Mouse (Mus musculus) myocyte (in vitro differentiated cells): ENCODE measurements at regions not wholly inside any gene's neighbourhood (a gene's known extent, or its start where the extent isn't known, plus 50 kb on each side); places are given as distances from the start of the nearest gene placed in this dataset.

Source experiments
- H3K27me3 ChIP-seq: one replicate; pipeline ENCODE4 v1.6.1; 2011; ENCODE audit not compliant: control insufficient read depth, insufficient read depth, insufficient read length
- H3K36me3 ChIP-seq: one replicate; pipeline ENCODE4 v1.6.1; 2011; ENCODE audit not compliant: control insufficient read depth, insufficient read depth
- H3K4me2 ChIP-seq: one replicate; pipeline ENCODE4 v1.6.1; 2011; ENCODE audit warnings: low read depth, control low read depth
- H3K4me3 ChIP-seq: one replicate; pipeline ENCODE4 v1.5.1; 2011; ENCODE audit warnings: mild to moderate bottlenecking, control low read depth, moderate library complexity
- H3K79me2 ChIP-seq: one replicate; pipeline ENCODE4 v1.6.1; 2011; ENCODE audit not compliant: control insufficient read depth, insufficient read depth
- H3ac ChIP-seq: one replicate; pipeline ENCODE4 v1.6.1; 2011; ENCODE audit not compliant: control insufficient read depth, insufficient read length
- CEBPB ChIP-seq: IDR thresholded peaks from 2 replicates; pipeline ENCODE4 v1.6.1; 2011; ENCODE audit warnings: mild to moderate bottlenecking, moderate library complexity; ENCODE audit not compliant: poor library complexity, insufficient read depth, severe bottlenecking
- E2F4 ChIP-seq: IDR thresholded peaks from one replicate; pipeline ENCODE4 v1.6.1; 2011; ENCODE audit warnings: mild to moderate bottlenecking, control low read depth, moderate library complexity; ENCODE audit not compliant: insufficient read depth
- MAX ChIP-seq: IDR thresholded peaks from one replicate; pipeline ENCODE4 v1.6.1; 2011; ENCODE audit warnings: low read depth, mild to moderate bottlenecking, control low read depth
- MYOD1 ChIP-seq, 3 experiments: IDR thresholded peaks; one replicate each; pipeline ENCODE4 v1.6.1; 2011; ENCODE audit warnings: control low read depth in 2 of 3, low read depth in 2 of 3, mild to moderate bottlenecking in 2 of 3, moderate library complexity in 1 of 3; ENCODE audit not compliant: insufficient read length in 2 of 3, control insufficient read depth in 1 of 3
- MYOG ChIP-seq, 3 experiments: IDR thresholded peaks; one replicate each; pipeline ENCODE4 v1.6.1; 2011; ENCODE audit warnings: control low read depth in 2 of 3, low read depth in 2 of 3, mild to moderate bottlenecking in 2 of 3; ENCODE audit not compliant: insufficient read length in 2 of 3, control insufficient read depth in 1 of 3, insufficient read depth in 1 of 3
- POLR2A ChIP-seq: IDR thresholded peaks from one replicate; pipeline ENCODE4 v1.6.1; 2011; ENCODE audit warnings: low read depth, mild to moderate bottlenecking, control low read depth, moderate library complexity; ENCODE audit not compliant: insufficient read length
- POLR2AphosphoS2 ChIP-seq: IDR thresholded peaks from one replicate; pipeline ENCODE4 v1.6.1; 2011; ENCODE audit warnings: low read depth, control low read depth; ENCODE audit not compliant: insufficient read length
- REST ChIP-seq: IDR thresholded peaks from one replicate; pipeline ENCODE4 v1.6.1; 2011; ENCODE audit warnings: mild to moderate bottlenecking, control low read depth, moderate library complexity; ENCODE audit not compliant: insufficient read depth, insufficient read length
- SRF ChIP-seq: IDR thresholded peaks from one replicate; pipeline ENCODE4 v1.6.1; 2011; ENCODE audit warnings: low read depth; ENCODE audit not compliant: control insufficient read depth, insufficient read length
- TCF12 ChIP-seq: IDR thresholded peaks from one replicate; pipeline ENCODE4 v1.6.1; 2011; ENCODE audit warnings: mild to moderate bottlenecking, control low read depth; ENCODE audit not compliant: poor library complexity, insufficient read depth, severe bottlenecking
- TCF3 ChIP-seq: IDR thresholded peaks from one replicate; pipeline ENCODE4 v1.6.1; 2011; ENCODE audit warnings: low read depth, control low read depth; ENCODE audit not compliant: insufficient read length
- USF1 ChIP-seq: IDR thresholded peaks from one replicate; pipeline ENCODE4 v1.6.1; 2011; ENCODE audit warnings: low read depth, mild to moderate bottlenecking, control low read depth, moderate library complexity

GRCm38 (mm10) chr7:115000796-115001524 lies 257.5 kb downstream of the Insc start:
- TF ChIP-seq MAX: no peak
- no peak for TF ChIP-seq SRF
- TF ChIP-seq USF1: no peak
- TF ChIP-seq MYOD1 (IDR thresholded peaks at IDR 0.05; ENCODE audit: control insufficient read depth in 1 of 3, insufficient read length in 2 of 3, low read depth in 2 of 3): no peak
- Histone ChIP-seq H3K4me3 (no peak overlapping the region), H3K27me3 (no peaks in the 10 kb centered on the region), H3K79me2 (no peaks in the 10 kb centered on the region), H3K4me2 (no peak overlapping the region), H3K36me3 (no peaks in the 10 kb centered on the region), H3ac (no peak overlapping the region)

GRCm38 (mm10) chr7:115014253-115014998 lies 270.9 kb downstream of the Insc start:
- H3ac ChIP-seq: no peak overlapping the region
- no peaks in the 10 kb centered on the region for H3K79me2 ChIP-seq
- H3K27me3 ChIP-seq: no peaks in the 10 kb centered on the region
- H3K4me2 ChIP-seq: no peak overlapping the region
- H3K36me3 ChIP-seq: no peaks in the 10 kb centered on the region
- no peak for TF ChIP-seq TCF12
- no peak for TF ChIP-seq REST
- no peak for TF ChIP-seq POLR2AphosphoS2
- TF ChIP-seq USF1: no peak
- no peak for TF ChIP-seq POLR2A
- no peak for TF ChIP-seq CEBPB
- TF ChIP-seq SRF: no peak
- TF ChIP-seq MYOG (IDR thresholded peaks at IDR 0.05; ENCODE audit: control insufficient read depth in 1 of 3, insufficient read depth in 1 of 3, insufficient read length in 2 of 3, low read depth in 2 of 3): no peak
- TF ChIP-seq TCF3: no peak
- TF ChIP-seq E2F4: no peak
- no peak for TF ChIP-seq MYOD1 (IDR thresholded peaks at IDR 0.05; ENCODE audit: control insufficient read depth in 1 of 3, insufficient read length in 2 of 3, low read depth in 2 of 3)
- TF ChIP-seq MAX: no peak
- no peak overlapping the region for H3K4me3 ChIP-seq

DNA sequence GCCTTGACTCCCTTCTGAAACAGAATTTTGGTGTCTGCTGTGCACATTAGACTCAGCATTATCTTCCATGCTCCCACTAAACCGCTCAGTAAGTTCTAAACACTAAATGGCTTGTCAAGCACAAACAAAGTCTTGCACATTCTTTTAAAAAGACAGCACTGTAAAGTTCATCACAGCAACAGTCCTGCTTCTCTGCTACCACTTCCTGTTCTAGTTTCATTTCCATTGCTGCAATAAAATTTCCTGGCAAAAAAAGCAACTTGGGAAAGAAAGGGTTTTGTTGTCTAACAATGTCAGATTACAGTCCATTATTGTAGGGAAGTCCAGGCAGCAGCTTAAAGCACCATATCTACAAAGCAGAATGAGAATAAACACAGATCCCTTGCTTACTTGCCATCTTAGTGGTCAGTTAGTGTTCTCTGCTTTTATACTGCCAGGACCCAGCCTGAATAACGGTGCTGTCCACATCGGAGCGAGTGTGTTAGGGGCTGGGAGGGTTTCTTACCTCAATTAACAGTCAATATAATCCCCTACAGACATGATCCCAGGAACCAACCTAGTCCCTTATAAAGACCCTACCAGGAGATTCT lies 276.0 kb downstream of the Insc start:
- TF ChIP-seq TCF12: no peak
- no peak for TF ChIP-seq SRF
- TF ChIP-seq POLR2AphosphoS2: no peak
- TF ChIP-seq MYOD1 (IDR thresholded peaks at IDR 0.05; ENCODE audit: control insufficient read depth in 1 of 3, insufficient read length in 2 of 3, low read depth in 2 of 3): no peak
- no peak for TF ChIP-seq E2F4
- no peak for TF ChIP-seq POLR2A
- TF ChIP-seq CEBPB: no peak
- TF ChIP-seq USF1: no peak
- H3ac ChIP-seq: no peak overlapping the region
- no peak overlapping the region for H3K4me2 ChIP-seq
- H3K79me2 ChIP-seq: no peaks in the 10 kb centered on the region
- no peaks in the 10 kb centered on the region for H3K36me3 ChIP-seq
- H3K27me3 ChIP-seq: no peaks in the 10 kb centered on the region
- no peak overlapping the region for H3K4me3 ChIP-seq

- no peak overlapping the region for H3K4me3 ChIP-seq
- no peak for TF ChIP-seq USF1
- TF ChIP-seq MYOG (IDR thresholded peaks at IDR 0.05; ENCODE audit: control insufficient read depth in 1 of 3, insufficient read depth in 1 of 3, insufficient read length in 2 of 3, low read depth in 2 of 3): no peak
- TF ChIP-seq SRF: no peak
- no peak for TF ChIP-seq POLR2AphosphoS2
- no peak for TF ChIP-seq MAX
- TF ChIP-seq TCF3: no peak
- TF ChIP-seq CEBPB: no peak
- TF ChIP-seq REST: no peak
- H3K27me3 ChIP-seq: no peaks in the 10 kb centered on the region
- no peaks in the 10 kb centered on the region for H3K36me3 ChIP-seq
- H3ac ChIP-seq: no peak overlapping the region
- no peaks in the 10 kb centered on the region for H3K79me2 ChIP-seq
- H3K4me2 ChIP-seq: no peak overlapping the region
Observed at GRCm38 (mm10) chr7:115020023-115020422, 276.5 kb downstream of the Insc start.
